Mouse (Mus musculus) testis, postnatal 10 days (tissue): ENCODE measurements around the gene Mertk.

ENCODE experiments used
- DNase-seq: peaks from one replicate; pipeline ENCODE4 v3.0.0; 2021; ENCODE audit warnings: low spot score

Mertk gene

GRCm38 (mm10) chr2:128818956-128819643 lies 120.3 kb downstream of the Mertk start:
- no peak for DNase-seq

DNA sequence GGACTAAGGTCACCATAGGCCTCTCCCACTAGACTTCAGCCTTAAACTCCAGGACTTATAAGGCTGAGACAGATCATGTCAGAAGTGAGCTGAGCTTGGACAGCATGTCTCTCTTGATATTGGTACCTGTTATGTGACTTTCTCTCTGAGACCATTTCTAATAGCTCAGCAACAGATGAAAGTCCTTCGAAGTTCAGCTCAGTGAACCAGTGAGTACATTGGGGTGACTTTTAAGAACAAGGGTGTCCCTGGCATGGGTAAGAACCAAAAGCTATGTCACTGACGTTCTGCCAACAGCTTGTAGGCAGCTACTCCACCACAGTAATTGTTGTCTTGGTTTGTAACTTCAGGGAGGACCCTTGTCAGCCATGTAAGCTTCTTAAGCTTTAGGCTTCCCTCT lies 121.9 kb downstream of the Mertk start:
- DNase-seq: no peak

GRCm38 (mm10) chr2:128823893-128824292 lies 125.1 kb downstream of the Mertk start:
- DNase-seq: no peak

DNA sequence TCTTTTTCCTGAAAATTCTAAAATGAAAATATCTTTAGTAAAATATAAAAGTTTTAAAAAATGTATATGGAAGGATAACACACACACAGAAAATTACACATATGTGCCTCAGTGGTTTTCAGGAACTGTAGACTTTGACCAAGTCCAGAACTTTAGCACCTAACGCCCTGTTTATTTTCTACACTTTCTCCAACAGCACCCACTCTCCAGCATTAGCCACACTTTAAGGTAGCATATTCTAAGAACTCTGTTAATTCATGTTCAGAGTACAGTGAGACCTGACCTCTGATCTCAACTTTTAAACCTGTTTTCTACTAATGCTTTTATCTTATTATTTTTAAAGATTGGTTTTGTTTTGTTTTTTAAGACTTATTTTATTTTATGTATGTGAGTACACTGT lies 129.0 kb downstream of the Mertk start:
- no peak for DNase-seq

GRCm38 (mm10) chr2:128832611-128833010 lies 133.9 kb downstream of the Mertk start:
- DNase-seq: no peak

GRCm38 (mm10) chr2:128833035-128833434 lies 134.3 kb downstream of the Mertk start:
- no peak for DNase-seq

DNA sequence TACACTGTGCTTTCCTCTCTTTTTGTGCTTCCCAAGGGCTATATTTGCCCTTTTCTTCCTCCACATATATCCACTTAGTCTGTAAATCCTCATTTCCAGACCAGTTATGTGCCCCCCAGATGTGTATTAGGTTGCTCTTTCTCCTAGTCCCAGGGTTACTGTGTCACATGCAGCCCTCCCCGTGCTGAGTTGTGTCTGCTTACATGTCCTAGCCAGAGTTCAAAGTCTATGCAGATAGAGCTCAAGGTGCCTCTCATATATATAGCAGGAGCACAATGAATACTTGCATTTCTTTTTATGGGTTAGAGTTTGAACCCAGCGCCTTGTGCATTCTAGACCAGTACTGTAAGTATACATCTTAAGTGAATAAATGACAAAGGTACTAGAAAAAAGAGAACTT lies 134.7 kb downstream of the Mertk start:
- DNase-seq: no peak

- no peak for DNase-seq
These were observed 138.8 kb downstream of the Mertk start for GRCm38 (mm10) chr2:128837531-128837930.

DNA sequence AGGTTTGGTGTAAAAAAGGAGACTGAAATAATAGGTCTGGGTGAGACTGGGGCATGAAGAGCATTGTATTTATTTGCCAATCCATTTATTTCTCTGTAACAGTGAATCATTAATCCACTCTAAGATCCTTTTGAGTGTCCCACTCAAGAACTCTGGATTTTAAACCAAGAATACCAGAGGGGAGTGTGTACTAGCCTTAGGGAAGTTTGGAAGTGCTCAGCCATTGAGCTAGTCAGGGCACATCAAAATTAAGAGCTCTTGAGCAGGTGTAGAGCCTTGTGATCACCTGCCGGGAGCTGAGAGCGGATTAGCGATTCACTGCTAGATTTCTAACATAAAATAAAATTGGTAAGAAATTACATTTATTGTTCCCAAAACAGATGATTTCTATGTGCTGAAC lies 139.9 kb downstream of the Mertk start:
- DNase-seq: no peak

GRCm38 (mm10) chr2:128839501-128839900 lies 140.7 kb downstream of the Mertk start:
- DNase-seq: no peak

GRCm38 (mm10) chr2:128842437-128842836 lies 143.7 kb downstream of the Mertk start:
- no peak for DNase-seq

GRCm38 (mm10) chr2:128850036-128850435 lies 151.3 kb downstream of the Mertk start:
- DNase-seq: no peak
